Mouse (Mus musculus): ENCODE results near the gene Tlx2. TPM values are rescaled to one million over a fixed set of nuclear protein-coding genes. Genes with fewer than 3 reads are reported as not detected.

The Tlx2 gene
- polyA plus RNA-seq, 1 experiment = 0.19 TPM

DNA sequence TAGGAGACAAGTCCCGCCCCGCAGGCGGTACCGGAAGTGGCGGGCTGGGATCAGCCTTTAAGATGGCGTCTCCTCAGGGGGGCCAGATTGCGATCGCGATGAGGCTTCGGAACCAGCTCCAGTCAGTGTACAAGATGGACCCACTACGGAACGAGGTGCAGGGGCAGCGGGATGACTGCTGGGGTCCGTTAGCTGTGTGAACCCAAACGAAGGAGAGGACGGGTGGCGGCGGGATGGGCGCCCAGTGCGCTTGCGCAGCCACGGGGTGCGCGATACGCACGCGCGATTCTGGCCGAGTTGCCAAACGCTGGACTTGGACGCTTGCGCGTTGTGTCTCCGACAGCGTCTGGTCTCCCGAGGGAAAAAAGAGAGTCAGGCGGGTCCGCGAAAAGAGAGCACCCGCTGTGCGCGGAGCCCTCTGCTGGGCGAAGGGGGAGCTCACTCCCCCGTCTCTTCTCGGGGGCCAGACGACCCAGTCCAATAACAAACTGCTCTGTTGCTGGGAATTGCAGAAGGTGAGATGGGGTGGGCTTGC is 8.3 kb upstream of the Tlx2 start:
- Histone ChIP-seq H3K79me2 (ENCODE audit: control insufficient read depth, insufficient read depth) (peaks cover 14% of the 10 kb centered on the region), H3ac (ENCODE audit: control insufficient read depth, insufficient read length, low read depth) (peak overlapping the region; percentile 74), H3K36me3 (ENCODE audit: control insufficient read depth, insufficient read depth) (peaks cover 13% of the 10 kb centered on the region), H3K79me3 (ENCODE audit: low read depth) (peaks cover 6% of the 10 kb centered on the region), H3K4me3 (ENCODE audit: insufficient read depth, poor library complexity, severe bottlenecking) (peak overlapping the region; percentile 80), H3K27me3 (ENCODE audit: control insufficient read depth, insufficient read depth, insufficient read length) (no peaks in the 10 kb centered on the region)
- TF ChIP-seq FOSL1 (IDR thresholded peaks at IDR 0.05; ENCODE audit: insufficient read depth, low read length, poor library complexity, severe bottlenecking) = no peak
- TF ChIP-seq MAX (IDR thresholded peaks at IDR 0.05) = peak; percentile 26
- TF ChIP-seq CEBPB (IDR thresholded peaks at IDR 0.05; ENCODE audit: low read depth) = no peak
- TF ChIP-seq USF1 (IDR thresholded peaks at IDR 0.05; ENCODE audit: low read depth) = no peak
- peak; percentile 62 for TF ChIP-seq CTCF (IDR thresholded peaks at IDR 0.05; ENCODE audit: control insufficient read depth, insufficient read depth, insufficient read length)

GRCm38 (mm10) chr6:83077630-83078323 is 7.7 kb upstream of the Tlx2 start, which contains the start of gene Pcgf1:
TSS of gene Pcgf1 (plus strand) at chr6:83077869.
- peaks cover 13% of the 10 kb centered on the region for H3K36me3 ChIP-seq (ENCODE audit: control insufficient read depth, insufficient read depth)
- no peak for TF ChIP-seq MYOD1 (IDR thresholded peaks at IDR 0.05; ENCODE audit: control insufficient read depth, insufficient read length, low read depth)
- TF ChIP-seq MYOG (IDR thresholded peaks at IDR 0.05; ENCODE audit: control insufficient read depth, extremely low read depth, insufficient read length) = no peak
- no peak for TF ChIP-seq USF1 (IDR thresholded peaks at IDR 0.05; ENCODE audit: low read depth)
- TF ChIP-seq CTCF (IDR thresholded peaks at IDR 0.05; ENCODE audit: control insufficient read depth, insufficient read depth, insufficient read length) = no peak
- TF ChIP-seq FOSL1 (IDR thresholded peaks at IDR 0.05; ENCODE audit: insufficient read depth, low read length, poor library complexity, severe bottlenecking) = no peak
- no peak for TF ChIP-seq CEBPB (IDR thresholded peaks at IDR 0.05; ENCODE audit: low read depth)
- no peak for TF ChIP-seq MAX (IDR thresholded peaks at IDR 0.05)
- H3ac ChIP-seq (ENCODE audit: control insufficient read depth, insufficient read length, low read depth) = peak within 1 kb of the TSS; percentile 95
- peaks cover 2% of the 10 kb centered on the region for H3K27me3 ChIP-seq (ENCODE audit: control insufficient read depth, insufficient read depth, insufficient read length)
- H3K79me2 ChIP-seq (ENCODE audit: control insufficient read depth, insufficient read depth) = peaks cover 14% of the 10 kb centered on the region
- peak within 1 kb of the TSS; percentile 80 for H3K4me3 ChIP-seq (ENCODE audit: insufficient read depth, poor library complexity, severe bottlenecking)
- peaks cover 6% of the 10 kb centered on the region for H3K79me3 ChIP-seq (ENCODE audit: low read depth)

GRCm38 (mm10) chr6:83074979-83075378 is 4.9 kb upstream of the Tlx2 start:
- no peak for TF ChIP-seq MYOG (IDR thresholded peaks at IDR 0.05; ENCODE audit: control insufficient read depth, extremely low read depth, insufficient read length)
- Histone ChIP-seq H3K36me3 (ENCODE audit: control insufficient read depth, insufficient read depth) (peaks cover 8% of the 10 kb centered on the region), H3K79me2 (ENCODE audit: control insufficient read depth, insufficient read depth) (peaks cover 14% of the 10 kb centered on the region), H3K4me3 (ENCODE audit: insufficient read depth, poor library complexity, severe bottlenecking) (no peak overlapping the region), H3K27me3 (ENCODE audit: control insufficient read depth, insufficient read depth, insufficient read length) (peaks cover 30% of the 10 kb centered on the region), H3K79me3 (ENCODE audit: low read depth) (peaks cover 6% of the 10 kb centered on the region), H3ac (ENCODE audit: control insufficient read depth, insufficient read length, low read depth) (no peak overlapping the region)

- no peaks in the 10 kb centered on the region for H3K36me3 ChIP-seq (ENCODE audit: control insufficient read depth, insufficient read depth)
- H3K79me3 ChIP-seq (ENCODE audit: low read depth) = no peaks in the 10 kb centered on the region
- H3K79me2 ChIP-seq (ENCODE audit: control insufficient read depth, insufficient read depth) = no peaks in the 10 kb centered on the region
- no peak overlapping the region for H3ac ChIP-seq (ENCODE audit: control insufficient read depth, insufficient read length, low read depth)
- H3K4me3 ChIP-seq (ENCODE audit: insufficient read depth, poor library complexity, severe bottlenecking) = no peak overlapping the region
- H3K27me3 ChIP-seq (ENCODE audit: control insufficient read depth, insufficient read depth, insufficient read length) = peaks cover 62% of the 10 kb centered on the region
- TF ChIP-seq CEBPB (IDR thresholded peaks at IDR 0.05; ENCODE audit: low read depth) (no peak), USF1 (IDR thresholded peaks at IDR 0.05; ENCODE audit: low read depth) (no peak), CTCF (IDR thresholded peaks at IDR 0.05; ENCODE audit: control insufficient read depth, insufficient read depth, insufficient read length) (no peak)
Observed at GRCm38 (mm10) chr6:83071220-83071619, 1.1 kb upstream of the Tlx2 start.

- Histone ChIP-seq H3K36me3 (ENCODE audit: control insufficient read depth, insufficient read depth) (no peaks in the 10 kb centered on the region), H3K4me3 (ENCODE audit: insufficient read depth, poor library complexity, severe bottlenecking) (no peak overlapping the region), H3ac (ENCODE audit: control insufficient read depth, insufficient read length, low read depth) (no peak overlapping the region), H3K27me3 (ENCODE audit: control insufficient read depth, insufficient read depth, insufficient read length) (peaks cover 65% of the 10 kb centered on the region), H3K79me3 (ENCODE audit: low read depth) (no peaks in the 10 kb centered on the region), H3K79me2 (ENCODE audit: control insufficient read depth, insufficient read depth) (no peaks in the 10 kb centered on the region)
- TF ChIP-seq MYOD1 (IDR thresholded peaks at IDR 0.05; ENCODE audit: control insufficient read depth, insufficient read length, low read depth) (no peak), MAX (IDR thresholded peaks at IDR 0.05) (no peak), CTCF (IDR thresholded peaks at IDR 0.05; ENCODE audit: control insufficient read depth, insufficient read depth, insufficient read length) (no peak), USF1 (IDR thresholded peaks at IDR 0.05; ENCODE audit: low read depth) (no peak), MYOG (IDR thresholded peaks at IDR 0.05; ENCODE audit: control insufficient read depth, extremely low read depth, insufficient read length) (no peak), FOSL1 (IDR thresholded peaks at IDR 0.05; ENCODE audit: insufficient read depth, low read length, poor library complexity, severe bottlenecking) (no peak), CEBPB (IDR thresholded peaks at IDR 0.05; ENCODE audit: low read depth) (no peak)
Observed at GRCm38 (mm10) chr6:83070311-83071219, 472 bp upstream of the Tlx2 start.

Data from C2C12 (cell line).